Mouse (Mus musculus): ENCODE results near the gene Hnrnpab.
"Not testable (repeated sequence)": the region's sequence is repeated elsewhere in the genome, so short reads cannot be mapped to it uniquely, and the experiment has no call there.

The Hnrnpab gene

GRCm38 (mm10) chr11:51635127-51635524 is 28.5 kb upstream of the Hnrnpab start:
- DNase-seq (ENCODE audit: low read depth, low spot score) = no peak

- DNase-seq (ENCODE audit: low read depth, low spot score) = peak; percentile 70
These were observed 27.1 kb upstream of the Hnrnpab start for GRCm38 (mm10) chr11:51633721-51634120.

- DNase-seq (ENCODE audit: low read depth, low spot score) = not testable (repeated sequence)
These were observed 26.6 kb upstream of the Hnrnpab start for GRCm38 (mm10) chr11:51633200-51633599.

- no peak for DNase-seq (ENCODE audit: low read depth, low spot score)
These were observed 25.6 kb upstream of the Hnrnpab start for GRCm38 (mm10) chr11:51632130-51632753.

GRCm38 (mm10) chr11:51629651-51630314 is 23.1 kb upstream of the Hnrnpab start:
- DNase-seq (ENCODE audit: low read depth, low spot score) = peak; percentile 42

- DNase-seq (ENCODE audit: low read depth, low spot score) = no peak
These were observed 21.3 kb upstream of the Hnrnpab start for GRCm38 (mm10) chr11:51627907-51628306.

- no peak for DNase-seq (ENCODE audit: low read depth, low spot score)
These were observed 20.8 kb upstream of the Hnrnpab start for GRCm38 (mm10) chr11:51627425-51627824.

GRCm38 (mm10) chr11:51625187-51625820 is 18.7 kb upstream of the Hnrnpab start:
- peak; percentile 33 for DNase-seq (ENCODE audit: low read depth, low spot score)

- DNase-seq (ENCODE audit: low read depth, low spot score) = peak; percentile 4
These were observed 16.4 kb upstream of the Hnrnpab start for GRCm38 (mm10) chr11:51622971-51623491.

- DNase-seq (ENCODE audit: low read depth, low spot score) = peak; percentile 2
These were observed 15.1 kb upstream of the Hnrnpab start for GRCm38 (mm10) chr11:51621776-51622175.

GRCm38 (mm10) chr11:51620084-51620483 is 13.4 kb upstream of the Hnrnpab start:
- peak; percentile 7 for DNase-seq (ENCODE audit: low read depth, low spot score)

- DNase-seq (ENCODE audit: low read depth, low spot score) = peak; percentile 99
These were observed 12.9 kb upstream of the Hnrnpab start, which contains the start of gene Nhp2 for GRCm38 (mm10) chr11:51619409-51620060. Gene Nhp2, plus strand, starts transcription at chr11:51619735.

GRCm38 (mm10) chr11:51618894-51619408 is 12.3 kb upstream of the Hnrnpab start:
- DNase-seq (ENCODE audit: low read depth, low spot score) = no peak

GRCm38 (mm10) chr11:51617693-51618092 is 11.0 kb upstream of the Hnrnpab start:
- DNase-seq (ENCODE audit: low read depth, low spot score) = peak; percentile 84

GRCm38 (mm10) chr11:51616113-51616512 is 9.5 kb upstream of the Hnrnpab start:
- not testable (repeated sequence) for DNase-seq (ENCODE audit: low read depth, low spot score)

GRCm38 (mm10) chr11:51615601-51616000 is 9.0 kb upstream of the Hnrnpab start:
- peak; percentile 88 for DNase-seq (ENCODE audit: low read depth, low spot score)

- no peak for DNase-seq (ENCODE audit: low read depth, low spot score)
These were observed 8.5 kb upstream of the Hnrnpab start for GRCm38 (mm10) chr11:51615129-51615528.

GRCm38 (mm10) chr11:51614256-51614655 is 7.6 kb upstream of the Hnrnpab start:
- DNase-seq (ENCODE audit: low read depth, low spot score) = peak; percentile 53

- not testable (repeated sequence) for DNase-seq (ENCODE audit: low read depth, low spot score)
These were observed 3.3 kb upstream of the Hnrnpab start for GRCm38 (mm10) chr11:51609940-51610339.

GRCm38 (mm10) chr11:51609266-51609909 is 2.7 kb upstream of the Hnrnpab start:
- DNase-seq (ENCODE audit: low read depth, low spot score) = no peak

GRCm38 (mm10) chr11:51607096-51607738 is 570 bp upstream of the Hnrnpab start:
- DNase-seq (ENCODE audit: low read depth, low spot score) = no peak
